Mouse (Mus musculus) liver, postnatal 0 days (tissue): ENCODE results near the gene Crim1.

ENCODE experiments used
- CTCF ChIP-seq: sonication (generic); IDR thresholded peaks from 2 replicates; pipeline ENCODE4 v1.5.1; 2016; ENCODE audit warnings: antibody characterized with exemption, low read depth
- EP300 ChIP-seq: IDR thresholded peaks from 2 replicates; pipeline ENCODE4 v1.6.1; 2016; ENCODE audit warnings: antibody characterized with exemption, low read depth, mild to moderate bottlenecking

DNA sequence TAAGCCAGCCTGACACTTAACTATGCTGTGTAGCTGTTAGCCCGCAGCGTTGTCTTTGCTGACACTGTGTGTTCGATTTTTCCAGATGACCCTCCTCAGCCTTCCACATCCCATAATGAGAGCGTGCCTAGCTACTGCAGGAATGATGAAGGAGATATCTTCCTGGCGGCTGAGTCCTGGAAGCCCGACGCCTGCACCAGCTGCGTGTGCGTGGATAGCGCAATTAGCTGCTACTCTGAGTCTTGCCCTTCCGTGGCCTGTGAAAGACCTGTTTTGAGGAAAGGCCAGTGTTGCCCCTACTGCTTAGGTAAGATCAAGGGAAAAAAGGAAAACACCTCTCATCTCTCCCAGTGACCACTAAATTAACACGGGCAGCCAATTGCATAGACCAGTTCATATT lies 154.8 kb downstream of the Crim1 start:
- no peak for TF ChIP-seq CTCF
- no peak for TF ChIP-seq EP300
